Mouse (Mus musculus): ENCODE measurements around the gene Fastk. TPM values are rescaled to one million over a fixed set of nuclear protein-coding genes. Genes with fewer than 3 reads are reported as not detected.
"Not testable (repeated sequence)": the region's sequence is repeated elsewhere in the genome, so short reads cannot be mapped to it uniquely, and the experiment has no call there.

The Fastk gene
- polyA plus RNA-seq, 1 experiment from 2014 or later: 172 TPM

GRCm38 (mm10) chr5:24400911-24401605 lies 44.0 kb downstream of the Fastk start:
- no peak overlapping the region for H3K9ac ChIP-seq
- H3K4me1 ChIP-seq (replicated peaks): 0 out of 2 replicates have a peak, but pooled peaks cover 13% of the 10 kb centered on the region
- H3K9me3 ChIP-seq (replicated peaks): no peaks in the 10 kb centered on the region
- H3K36me3 ChIP-seq: peaks cover 62% of the 10 kb centered on the region
- WGBS: 84% methylated on average over 5 of the region's 5 CpGs
- H3K4me3 ChIP-seq: no peak overlapping the region
- no peaks in the 10 kb centered on the region for H3K27me3 ChIP-seq (replicated peaks)
- H3K4me2 ChIP-seq: no peak overlapping the region
- no peak overlapping the region for H3K27ac ChIP-seq (ENCODE audit: poor library complexity, severe bottlenecking)
- no peak for ATAC-seq (ENCODE audit: insufficient number of reproducible peaks, low FRiP score)

GRCm38 (mm10) chr5:24400362-24400761 lies 44.7 kb downstream of the Fastk start:
- H3K9me3 ChIP-seq (replicated peaks): no peaks in the 10 kb centered on the region
- H3K4me1 ChIP-seq (replicated peaks): 0 out of 2 replicates have a peak, but pooled peaks cover 10% of the 10 kb centered on the region
- WGBS: 89% methylated on average over 11 of the region's 11 CpGs
- H3K9ac ChIP-seq: no peak overlapping the region
- H3K36me3 ChIP-seq: peaks cover 55% of the 10 kb centered on the region
- H3K27ac ChIP-seq (ENCODE audit: poor library complexity, severe bottlenecking): no peak overlapping the region
- H3K4me3 ChIP-seq: no peak overlapping the region
- no peak overlapping the region for H3K4me2 ChIP-seq
- no peaks in the 10 kb centered on the region for H3K27me3 ChIP-seq (replicated peaks)
- no peak for ATAC-seq (ENCODE audit: insufficient number of reproducible peaks, low FRiP score)

DNA sequence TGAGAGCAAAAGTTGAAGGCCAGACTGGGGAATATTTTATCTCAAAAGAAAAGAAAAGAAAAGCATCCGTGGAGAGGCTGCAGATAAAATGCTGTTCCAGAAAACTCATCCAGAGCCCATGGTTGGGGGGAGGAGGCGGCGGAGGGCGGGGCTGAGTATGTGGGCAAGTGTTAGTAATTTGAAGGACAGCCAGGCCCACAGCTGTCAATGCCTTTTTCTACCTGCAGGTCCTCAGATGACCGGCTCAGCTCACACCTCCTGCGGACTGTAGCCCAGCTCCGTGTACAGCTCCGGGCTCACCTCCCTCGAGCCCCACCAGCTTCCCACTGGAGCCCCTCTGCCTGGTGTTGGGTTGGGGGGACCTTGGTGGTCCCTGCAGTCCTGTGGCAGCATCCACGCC lies 45.4 kb downstream of the Fastk start:
- no peaks in the 10 kb centered on the region for H3K27me3 ChIP-seq (replicated peaks)
- H3K27ac ChIP-seq (ENCODE audit: poor library complexity, severe bottlenecking): no peak overlapping the region
- H3K4me1 ChIP-seq (replicated peaks): peaks cover 13% of the 10 kb centered on the region; the same call in 1 of the 2 replicates
- no peaks in the 10 kb centered on the region for H3K9me3 ChIP-seq (replicated peaks)
- ATAC-seq (ENCODE audit: insufficient number of reproducible peaks, low FRiP score): no peak
- H3K4me2 ChIP-seq: no peak overlapping the region
- H3K36me3 ChIP-seq: peaks cover 48% of the 10 kb centered on the region
- WGBS: 74% methylated on average over 10 of the region's 10 CpGs
- no peak overlapping the region for H3K4me3 ChIP-seq
- no peak overlapping the region for H3K9ac ChIP-seq

GRCm38 (mm10) chr5:24396254-24396653 lies 48.8 kb downstream of the Fastk start:
- not testable (repeated sequence) for H3K4me3 ChIP-seq; H3K27ac ChIP-seq (ENCODE audit: poor library complexity, severe bottlenecking); H3K9me3 ChIP-seq (replicated peaks); H3K4me2 ChIP-seq; H3K27me3 ChIP-seq (replicated peaks); ATAC-seq (ENCODE audit: insufficient number of reproducible peaks, low FRiP score); H3K9ac ChIP-seq
- Histone ChIP-seq H3K4me1 (replicated peaks) (peaks cover 18% of the 10 kb centered on the region), H3K36me3 (peaks cover 16% of the 10 kb centered on the region)
- WGBS: 86% methylated on average over 6 of the region's 6 CpGs

GRCm38 (mm10) chr5:24394165-24394894 lies 50.8 kb downstream of the Fastk start:
- peak; percentile 96 for ATAC-seq (ENCODE audit: insufficient number of reproducible peaks, low FRiP score)

DNA sequence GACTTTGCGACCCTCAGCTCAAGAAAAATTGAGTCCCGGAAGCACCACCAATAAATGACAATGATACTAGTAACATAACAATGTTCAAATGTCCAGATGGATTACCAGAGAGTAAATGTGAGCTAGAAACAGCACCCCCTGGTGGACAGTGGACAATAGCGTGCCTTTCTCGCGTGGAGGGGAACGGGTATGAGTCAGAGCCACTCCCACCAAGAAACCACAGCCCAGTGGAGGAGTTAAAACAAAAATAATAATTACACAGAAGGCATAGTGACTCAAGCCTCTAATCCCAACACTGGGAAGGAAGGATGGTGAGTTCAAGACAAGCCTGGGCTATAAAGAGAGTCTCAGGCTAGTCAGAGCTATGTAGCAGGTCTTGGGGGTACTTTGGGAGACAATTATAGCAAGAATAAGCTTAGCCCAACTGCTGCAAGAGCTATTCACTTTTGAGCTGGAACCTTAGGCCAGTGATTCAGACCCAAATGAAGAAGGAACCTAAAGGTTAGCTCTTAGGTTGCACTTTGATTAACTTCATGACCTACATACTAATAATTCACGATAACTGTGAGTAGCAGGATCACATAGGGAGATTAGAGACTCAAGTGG lies 51.6 kb downstream of the Fastk start, which contains the start of gene Abcb8:
Gene Abcb8 (plus strand): TSS at position 272 of the 606 bp plus-strand sequence.
- Histone ChIP-seq H3K9ac (peak within 1 kb of the TSS; percentile 56), H3K36me3 (peaks cover 2% of the 10 kb centered on the region; the same call in 1 of the 2 replicates), H3K27ac (ENCODE audit: poor library complexity, severe bottlenecking) (peak within 1 kb of the TSS; percentile 79), H3K9me3 (replicated peaks) (no peaks in the 10 kb centered on the region), H3K27me3 (replicated peaks) (no peaks in the 10 kb centered on the region), H3K4me3 (peak within 1 kb of the TSS; percentile 54), H3K4me2 (peak within 1 kb of the TSS; percentile 63), H3K4me1 (replicated peaks) (peaks cover 27% of the 10 kb centered on the region)
- 21% methylated on average over 7 of the region's 7 CpGs for WGBS
- ATAC-seq (ENCODE audit: insufficient number of reproducible peaks, low FRiP score): no peak

More at GRCm38 (mm10) chr5:24394165-24394894, 50.8 kb downstream of the Fastk start:
- peak overlapping the region; percentile 56 for H3K9ac ChIP-seq
- H3K4me2 ChIP-seq: peak overlapping the region; percentile 63
- peak overlapping the region; percentile 79 for H3K27ac ChIP-seq (ENCODE audit: poor library complexity, severe bottlenecking)
- 2% methylated on average over 36 of the region's 36 CpGs for WGBS
- peaks cover 2% of the 10 kb centered on the region; the same call in 1 of the 2 replicates for H3K36me3 ChIP-seq
- H3K9me3 ChIP-seq (replicated peaks): no peaks in the 10 kb centered on the region
- H3K27me3 ChIP-seq (replicated peaks): no peaks in the 10 kb centered on the region
- peak overlapping the region; percentile 54 for H3K4me3 ChIP-seq
- H3K4me1 ChIP-seq (replicated peaks): peaks cover 21% of the 10 kb centered on the region

GRCm38 (mm10) chr5:24392724-24393123 lies 52.4 kb downstream of the Fastk start:
- Histone ChIP-seq H3K27me3 (replicated peaks) (no peaks in the 10 kb centered on the region), H3K36me3 (0 out of 2 replicates have a peak, but pooled peaks cover 2% of the 10 kb centered on the region), H3K27ac (ENCODE audit: poor library complexity, severe bottlenecking) (no peak overlapping the region), H3K9me3 (replicated peaks) (no peaks in the 10 kb centered on the region), H3K4me2 (no peak overlapping the region), H3K4me3 (no peak overlapping the region), H3K9ac (no peak overlapping the region), H3K4me1 (replicated peaks) (peaks cover 33% of the 10 kb centered on the region)
- 64% methylated on average over 7 of the region's 7 CpGs for WGBS
- no peak for ATAC-seq (ENCODE audit: insufficient number of reproducible peaks, low FRiP score)

- Histone ChIP-seq H3K4me2 (no peak within 1 kb of the TSS), H3K4me3 (no peak within 1 kb of the TSS), H3K4me1 (replicated peaks) (peaks cover 41% of the 10 kb centered on the region), H3K27ac (ENCODE audit: poor library complexity, severe bottlenecking) (no peak within 1 kb of the TSS), H3K27me3 (replicated peaks) (peaks cover 3% of the 10 kb centered on the region; the same call in 1 of the 2 replicates), H3K9me3 (replicated peaks) (no peaks in the 10 kb centered on the region), H3K36me3 (0 out of 2 replicates have a peak, but pooled peaks cover 2% of the 10 kb centered on the region), H3K9ac (no peak within 1 kb of the TSS)
- WGBS: 77% methylated on average over 7 of the region's 7 CpGs
- ATAC-seq (ENCODE audit: insufficient number of reproducible peaks, low FRiP score): no peak
These were observed 53.2 kb downstream of the Fastk start, which contains the start of gene Atg9b for GRCm38 (mm10) chr5:24391864-24392263. Atg9b (minus strand) TSS chr5:24392143.

DNA sequence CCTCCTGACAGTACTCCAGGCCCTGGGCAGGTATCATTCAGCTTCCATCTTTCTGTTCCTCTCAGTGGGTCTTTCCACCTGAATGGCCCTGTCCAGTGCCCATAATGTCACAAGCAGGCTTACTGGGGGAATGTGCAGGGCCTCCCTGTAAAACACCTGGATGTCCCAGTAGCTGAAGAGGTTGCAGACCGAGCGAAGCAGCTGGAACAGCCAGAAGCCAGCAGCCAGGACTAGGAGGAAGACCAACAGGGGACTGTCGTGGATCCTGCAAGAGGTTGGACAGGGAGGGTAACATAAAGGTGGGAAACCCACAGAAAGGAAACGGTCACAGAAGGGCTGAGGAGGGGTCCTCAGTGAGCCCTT lies 55.4 kb downstream of the Fastk start:
- Histone ChIP-seq H3K27ac (ENCODE audit: poor library complexity, severe bottlenecking) (no peak overlapping the region), H3K9me3 (replicated peaks) (no peaks in the 10 kb centered on the region), H3K9ac (no peak overlapping the region), H3K4me3 (no peak overlapping the region), H3K4me1 (replicated peaks) (peaks cover 48% of the 10 kb centered on the region), H3K36me3 (no peaks in the 10 kb centered on the region), H3K27me3 (replicated peaks) (peaks cover 18% of the 10 kb centered on the region), H3K4me2 (no peak overlapping the region)
- 67% methylated on average over 4 of the region's 4 CpGs for WGBS
- ATAC-seq (ENCODE audit: insufficient number of reproducible peaks, low FRiP score): no peak

- peaks cover 52% of the 10 kb centered on the region for H3K4me1 ChIP-seq (replicated peaks)
- no peaks in the 10 kb centered on the region for H3K9me3 ChIP-seq (replicated peaks)
- peaks cover 18% of the 10 kb centered on the region for H3K27me3 ChIP-seq (replicated peaks)
- H3K4me2 ChIP-seq: peak overlapping the region; percentile 89; the same call in 1 of the 2 replicates
- no peak for ATAC-seq (ENCODE audit: insufficient number of reproducible peaks, low FRiP score)
- 48% methylated on average over 7 of the region's 7 CpGs for WGBS
- H3K27ac ChIP-seq (ENCODE audit: poor library complexity, severe bottlenecking): no peak overlapping the region
- H3K36me3 ChIP-seq: no peaks in the 10 kb centered on the region
- no peak overlapping the region for H3K4me3 ChIP-seq
- H3K9ac ChIP-seq: no peak overlapping the region
These were observed 56.0 kb downstream of the Fastk start for GRCm38 (mm10) chr5:24389011-24389657.

Measured in heart, embryonic 12.5 days (tissue).